Mouse (Mus musculus): ENCODE data around the gene Hmgb1. TPM values are rescaled to one million over a fixed set of nuclear protein-coding genes. Genes with fewer than 3 reads are reported as not detected.

Hmgb1 gene
- polyA plus RNA-seq, 2 experiments = 577 to 1,456 TPM

DNA sequence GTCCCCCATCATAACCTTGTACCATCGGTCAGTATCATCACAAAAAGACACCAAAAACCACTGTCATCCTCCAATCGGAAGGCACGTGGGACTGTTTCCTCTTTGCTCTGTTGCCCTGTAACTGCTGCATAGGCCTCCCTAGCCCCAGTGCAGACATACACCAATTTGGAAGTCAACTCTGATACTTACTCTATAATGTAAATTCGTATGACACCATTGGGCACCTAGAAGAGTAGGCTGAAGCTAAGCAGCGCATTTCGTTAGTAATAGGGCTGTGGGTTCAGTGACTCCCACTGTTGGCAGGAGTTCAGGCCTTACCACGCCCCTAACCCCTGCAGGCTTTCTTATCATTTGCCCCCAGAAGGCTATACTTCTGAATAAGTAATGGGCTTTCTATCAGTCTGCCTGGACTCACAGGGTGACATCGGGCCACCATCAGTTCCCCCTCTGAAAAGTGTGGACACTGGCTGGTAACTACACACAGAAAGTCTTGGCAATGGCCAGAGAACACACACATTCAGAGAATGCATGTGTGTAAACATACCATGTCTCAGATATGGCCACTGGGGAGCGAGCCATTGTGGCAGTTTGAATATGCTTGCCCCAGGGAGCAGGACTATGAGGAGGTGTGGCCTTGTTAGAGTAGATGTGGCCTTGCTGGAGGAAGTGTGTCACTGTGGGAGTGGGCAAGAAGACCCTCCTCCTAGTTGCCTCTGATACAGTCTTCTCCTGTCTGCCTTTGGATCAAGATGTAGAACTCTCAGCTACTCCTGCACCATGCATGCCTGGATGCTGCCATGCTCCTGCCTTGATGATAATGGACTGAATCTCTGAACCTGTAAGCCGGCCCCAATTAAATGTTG, 97.7 kb downstream of the Hmgb1 start:
- no peaks in the 10 kb centered on the region for H3K27me3 ChIP-seq (ENCODE audit: control insufficient read depth, insufficient read depth, low read length)
- ATAC-seq (ENCODE audit: low FRiP score, low read depth) (no peak), DNase-seq (ENCODE audit: low spot score) (no peak)
- no peak for TF ChIP-seq POLR2A (IDR thresholded peaks at IDR 0.05; ENCODE audit: borderline replicate concordance, extremely low read depth, insufficient read depth, insufficient read length)
- no peaks in the 10 kb centered on the region for H3K4me1 ChIP-seq (ENCODE audit: control insufficient read depth, insufficient read depth, low read length)
- H3K27ac ChIP-seq (replicated peaks; ENCODE audit: low read depth, low read length) = no peak overlapping the region
- H3K9ac ChIP-seq (ENCODE audit: low read depth, low read length, severe bottlenecking) = no peak overlapping the region
- H3K4me2 ChIP-seq (replicated peaks; ENCODE audit: low read depth, low read length, severe bottlenecking) = no peak overlapping the region
- H3K9me3 ChIP-seq (ENCODE audit: control insufficient read depth, low read length) = no peaks in the 10 kb centered on the region
- 91% methylated on average over 10 of the region's 10 CpGs for WGBS
- H3K4me3 ChIP-seq (replicated peaks; ENCODE audit: low read length) = no peak overlapping the region
- no peaks in the 10 kb centered on the region for H3K36me3 ChIP-seq (ENCODE audit: control insufficient read depth, insufficient read depth, low read length)

DNA sequence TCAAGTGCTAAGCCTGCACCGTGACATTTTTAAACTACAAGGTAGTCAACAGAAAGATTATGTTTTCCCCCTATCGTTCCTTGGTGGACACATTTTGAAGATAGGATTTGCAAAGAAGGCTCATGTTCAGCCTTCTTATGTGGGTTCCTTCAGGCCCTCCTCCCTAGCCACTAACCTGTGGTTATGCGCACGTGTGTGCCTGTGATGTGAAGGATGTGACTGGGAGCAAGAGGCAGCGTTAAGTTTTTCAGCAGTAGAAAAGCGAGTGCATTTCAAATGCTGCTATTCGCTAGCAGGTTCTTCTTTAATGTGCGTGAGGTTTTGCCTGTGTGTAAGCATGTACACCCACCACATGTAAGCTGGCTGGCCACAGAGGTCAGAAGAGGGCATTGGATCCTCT, 103.8 kb downstream of the Hmgb1 start:
- ATAC-seq (ENCODE audit: low FRiP score, low read depth) (no peak), DNase-seq (ENCODE audit: low spot score) (no peak)
- no peaks in the 10 kb centered on the region for H3K36me3 ChIP-seq (ENCODE audit: control insufficient read depth, insufficient read depth, low read length)

DNA sequence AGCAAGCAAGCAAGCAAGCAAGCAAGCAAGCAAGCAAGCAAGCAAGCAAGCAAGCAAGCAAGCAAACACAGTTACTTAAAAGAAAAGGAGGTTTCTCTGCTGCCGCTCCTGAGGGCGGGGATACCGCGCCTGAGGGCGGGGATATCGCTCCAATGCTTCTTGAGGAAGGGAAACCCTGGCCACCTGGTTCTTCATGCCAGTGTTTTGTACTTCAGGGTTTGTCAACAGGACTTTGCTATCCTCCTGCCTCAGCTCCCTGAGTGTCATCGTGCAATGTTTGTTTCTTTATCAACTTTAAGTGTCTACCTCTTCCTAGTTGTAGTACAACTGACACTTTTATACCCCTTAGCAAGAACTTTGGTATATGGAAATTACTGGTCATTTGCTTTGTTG, 104.5 kb downstream of the Hmgb1 start:
- no peak for ATAC-seq (ENCODE audit: low FRiP score, low read depth)
- DNase-seq (ENCODE audit: low spot score) = no peak
- TF ChIP-seq POLR2A (IDR thresholded peaks at IDR 0.05; ENCODE audit: borderline replicate concordance, extremely low read depth, insufficient read depth, insufficient read length) = no peak
- Histone ChIP-seq H3K4me1 (ENCODE audit: control insufficient read depth, insufficient read depth, low read length) (peaks cover 3% of the 10 kb centered on the region; the same call in 1 of the 2 replicates), H3K9ac (ENCODE audit: low read depth, low read length, severe bottlenecking) (no peak overlapping the region), H3K36me3 (ENCODE audit: control insufficient read depth, insufficient read depth, low read length) (no peaks in the 10 kb centered on the region), H3K27ac (replicated peaks; ENCODE audit: low read depth, low read length) (no peak overlapping the region), H3K27me3 (ENCODE audit: control insufficient read depth, insufficient read depth, low read length) (no peaks in the 10 kb centered on the region), H3K9me3 (ENCODE audit: control insufficient read depth, low read length) (no peaks in the 10 kb centered on the region), H3K4me3 (replicated peaks; ENCODE audit: low read length) (no peak overlapping the region), H3K4me2 (replicated peaks; ENCODE audit: low read depth, low read length, severe bottlenecking) (peak overlapping the region; percentile 8; the same call in 1 of the 2 replicates)
- WGBS = 52% methylated on average over 7 of the region's 7 CpGs

More for the DNA sequence above, 103.8 kb downstream of the Hmgb1 start:
- Histone ChIP-seq H3K4me3 (replicated peaks; ENCODE audit: low read length) (no peak overlapping the region), H3K27ac (replicated peaks; ENCODE audit: low read depth, low read length) (no peak overlapping the region), H3K4me2 (replicated peaks; ENCODE audit: low read depth, low read length, severe bottlenecking) (no peak overlapping the region), H3K9me3 (ENCODE audit: control insufficient read depth, low read length) (no peaks in the 10 kb centered on the region), H3K27me3 (ENCODE audit: control insufficient read depth, insufficient read depth, low read length) (no peaks in the 10 kb centered on the region), H3K9ac (ENCODE audit: low read depth, low read length, severe bottlenecking) (no peak overlapping the region), H3K4me1 (ENCODE audit: control insufficient read depth, insufficient read depth, low read length) (peaks cover 3% of the 10 kb centered on the region; the same call in 1 of the 2 replicates)
- WGBS = 94% methylated on average over 8 of the region's 8 CpGs
- TF ChIP-seq POLR2A (IDR thresholded peaks at IDR 0.05; ENCODE audit: borderline replicate concordance, extremely low read depth, insufficient read depth, insufficient read length) = no peak

DNA sequence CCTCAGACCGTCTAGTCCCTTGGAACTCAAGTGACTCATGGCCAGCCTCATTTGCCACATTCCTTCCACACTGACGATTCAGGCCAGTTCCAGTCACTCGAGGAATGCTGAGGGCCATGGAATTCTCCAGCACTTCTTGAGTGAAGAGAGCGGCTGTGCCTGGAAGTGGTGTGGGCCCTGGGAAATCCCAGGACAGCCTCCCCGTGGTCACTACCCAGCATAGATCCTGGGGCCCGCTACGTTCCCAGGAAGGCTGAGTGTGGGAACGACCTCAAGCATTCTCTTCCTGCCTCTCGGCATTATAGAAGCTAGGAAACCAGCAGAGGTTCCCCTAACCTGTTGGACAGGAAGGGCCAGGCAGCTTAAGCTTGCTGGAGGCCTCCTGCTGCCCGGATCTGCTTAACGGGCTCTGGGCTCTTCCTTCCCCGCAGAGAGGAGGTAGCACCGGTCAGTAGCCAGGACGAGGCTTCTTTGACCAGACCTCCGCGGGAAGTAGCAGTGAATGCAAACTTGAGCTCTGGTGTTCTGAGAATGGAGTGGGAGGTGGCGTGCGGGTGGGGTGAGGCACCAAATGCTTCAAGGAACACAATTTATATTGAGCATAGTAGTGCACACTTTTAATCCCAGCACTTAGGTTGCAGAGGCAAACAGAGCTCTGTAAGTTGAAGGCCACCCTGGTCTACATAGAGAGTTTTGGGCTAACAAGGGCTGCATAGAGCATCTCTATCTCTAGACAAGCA, 105.1 kb downstream of the Hmgb1 start:
- Histone ChIP-seq H3K4me2 (replicated peaks; ENCODE audit: low read depth, low read length, severe bottlenecking) (peak overlapping the region; percentile 8; the same call in 1 of the 2 replicates), H3K36me3 (ENCODE audit: control insufficient read depth, insufficient read depth, low read length) (no peaks in the 10 kb centered on the region), H3K9ac (ENCODE audit: low read depth, low read length, severe bottlenecking) (no peak overlapping the region), H3K4me3 (replicated peaks; ENCODE audit: low read length) (no peak overlapping the region), H3K9me3 (ENCODE audit: control insufficient read depth, low read length) (no peaks in the 10 kb centered on the region), H3K4me1 (ENCODE audit: control insufficient read depth, insufficient read depth, low read length) (peaks cover 3% of the 10 kb centered on the region; the same call in 1 of the 2 replicates), H3K27ac (replicated peaks; ENCODE audit: low read depth, low read length) (no peak overlapping the region), H3K27me3 (ENCODE audit: control insufficient read depth, insufficient read depth, low read length) (no peaks in the 10 kb centered on the region)
- 16% methylated on average over 18 of the region's 18 CpGs for WGBS
- DNase-seq (ENCODE audit: low spot score) (no peak), ATAC-seq (ENCODE audit: low FRiP score, low read depth) (peak; percentile 44; the same call in 1 of the 2 replicates)
- TF ChIP-seq POLR2A (IDR thresholded peaks at IDR 0.05; ENCODE audit: borderline replicate concordance, extremely low read depth, insufficient read depth, insufficient read length) = no peak

DNA sequence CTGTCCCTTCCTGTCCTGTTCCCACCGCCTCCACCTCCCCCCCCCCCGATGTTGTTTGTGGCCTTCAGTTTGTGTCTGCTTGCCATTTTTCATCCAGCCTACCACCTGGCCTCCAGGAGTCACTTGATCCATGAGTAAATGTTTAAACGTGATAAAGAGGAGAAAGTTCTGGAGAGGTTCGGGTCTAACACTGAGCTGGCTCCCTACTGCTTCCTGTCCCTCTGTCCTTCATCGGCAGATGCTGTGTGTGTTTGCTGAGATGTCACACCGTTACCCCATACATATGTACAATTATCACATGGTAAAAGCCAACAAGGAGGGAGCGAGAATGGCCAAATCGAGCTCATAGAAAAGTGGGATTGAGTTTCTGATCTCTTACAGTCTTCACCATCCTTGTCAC, 107.2 kb downstream of the Hmgb1 start:
- TF ChIP-seq POLR2A (IDR thresholded peaks at IDR 0.05; ENCODE audit: borderline replicate concordance, extremely low read depth, insufficient read depth, insufficient read length) = no peak
- no peaks in the 10 kb centered on the region for H3K27me3 ChIP-seq (ENCODE audit: control insufficient read depth, insufficient read depth, low read length)
- H3K27ac ChIP-seq (replicated peaks; ENCODE audit: low read depth, low read length) = no peak overlapping the region
- WGBS = 87% methylated on average over 8 of the region's 8 CpGs
- no peaks in the 10 kb centered on the region for H3K36me3 ChIP-seq (ENCODE audit: control insufficient read depth, insufficient read depth, low read length)
- no peak overlapping the region for H3K4me2 ChIP-seq (replicated peaks; ENCODE audit: low read depth, low read length, severe bottlenecking)
- no peak overlapping the region for H3K4me3 ChIP-seq (replicated peaks; ENCODE audit: low read length)
- no peaks in the 10 kb centered on the region for H3K9me3 ChIP-seq (ENCODE audit: control insufficient read depth, low read length)
- ATAC-seq (ENCODE audit: low FRiP score, low read depth) = no peak
- no peak for DNase-seq (ENCODE audit: low spot score)
- peaks cover 3% of the 10 kb centered on the region; the same call in 1 of the 2 replicates for H3K4me1 ChIP-seq (ENCODE audit: control insufficient read depth, insufficient read depth, low read length)
- no peak overlapping the region for H3K9ac ChIP-seq (ENCODE audit: low read depth, low read length, severe bottlenecking)

Measured in limb, embryonic 14.5 days (tissue).